Mouse (Mus musculus) cerebellum, postnatal 25 days (tissue): ENCODE data around the gene Asphd2.
"Not testable (repeated sequence)": the region's sequence is repeated elsewhere in the genome, so short reads cannot be mapped to it uniquely, and the experiment has no call there.

Experiments used
- DNase-seq, 2 experiments: peaks; one replicate each; pipeline ENCODE4 v3.0.0; 2021; ENCODE audit warnings: mixed read lengths in 2 of 2

The Asphd2 gene

GRCm38 (mm10) chr5:112394779-112395443, at the start of gene Asphd2:
Gene Asphd2, minus strand, starts transcription at chr5:112394866.
- DNase-seq, result peak; percentile 79 to 82

DNA sequence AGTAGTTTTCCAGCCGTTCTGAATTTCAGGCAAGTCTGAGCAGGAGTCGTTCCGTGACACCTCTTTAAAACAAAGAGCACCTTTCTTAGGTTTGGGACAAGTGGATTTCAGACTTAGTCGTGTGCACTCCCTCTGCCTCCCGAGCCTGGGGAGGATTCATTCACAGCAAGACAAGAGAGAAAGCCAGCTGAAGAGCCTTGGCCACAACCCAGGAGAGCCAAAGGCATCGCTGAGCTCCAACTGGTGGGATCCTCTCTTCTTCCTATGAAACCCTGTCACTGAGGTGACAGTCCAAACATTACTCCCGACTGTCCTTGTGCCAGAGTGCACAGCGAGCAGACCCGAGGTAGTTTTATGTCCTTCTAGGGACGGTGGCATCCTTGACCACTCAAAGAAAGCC, 43.9 kb upstream of the Asphd2 start:
- DNase-seq, result peak; percentile 44 to 54

DNA sequence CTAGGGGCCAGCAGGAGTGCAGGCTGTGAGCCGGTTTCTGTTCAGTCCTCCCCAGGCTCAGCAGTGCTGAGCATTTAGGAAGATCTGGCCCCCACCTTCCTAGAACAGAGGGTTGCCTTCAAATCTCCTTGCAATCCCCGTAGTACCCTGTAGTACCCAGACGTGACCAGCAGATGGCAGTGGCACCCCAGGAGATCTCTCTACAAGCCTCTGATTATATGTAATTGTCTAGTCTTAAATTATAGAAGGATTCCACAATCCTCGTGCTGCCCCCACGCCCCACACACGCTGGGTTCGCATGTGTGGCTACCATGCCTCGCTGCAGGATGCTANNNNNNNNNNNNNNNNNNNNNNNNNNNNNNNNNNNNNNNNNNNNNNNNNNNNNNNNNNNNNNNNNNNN, 38.3 kb upstream of the Asphd2 start:
- peak; percentile 89 to 90 for DNase-seq

DNA sequence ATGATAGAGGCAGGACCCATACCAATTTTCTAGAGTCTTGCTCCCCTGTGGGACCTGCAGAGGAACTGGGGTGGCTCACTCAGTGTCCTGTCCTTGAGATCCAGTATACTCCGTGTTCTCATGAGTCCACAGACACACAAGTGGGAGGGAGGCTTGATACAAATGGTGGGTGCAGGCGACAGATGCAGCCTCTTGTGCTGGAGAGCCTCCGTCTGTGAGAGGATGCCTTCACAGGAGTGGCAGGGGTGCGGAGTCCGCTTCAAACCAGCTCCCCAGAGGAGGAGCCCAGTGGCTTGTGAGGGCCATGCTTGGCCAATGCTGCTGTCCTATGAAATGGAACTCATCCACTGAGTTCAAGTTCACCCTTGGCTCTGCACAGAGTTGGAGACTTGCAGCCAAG, 37.4 kb upstream of the Asphd2 start:
- DNase-seq, result no peak

DNA sequence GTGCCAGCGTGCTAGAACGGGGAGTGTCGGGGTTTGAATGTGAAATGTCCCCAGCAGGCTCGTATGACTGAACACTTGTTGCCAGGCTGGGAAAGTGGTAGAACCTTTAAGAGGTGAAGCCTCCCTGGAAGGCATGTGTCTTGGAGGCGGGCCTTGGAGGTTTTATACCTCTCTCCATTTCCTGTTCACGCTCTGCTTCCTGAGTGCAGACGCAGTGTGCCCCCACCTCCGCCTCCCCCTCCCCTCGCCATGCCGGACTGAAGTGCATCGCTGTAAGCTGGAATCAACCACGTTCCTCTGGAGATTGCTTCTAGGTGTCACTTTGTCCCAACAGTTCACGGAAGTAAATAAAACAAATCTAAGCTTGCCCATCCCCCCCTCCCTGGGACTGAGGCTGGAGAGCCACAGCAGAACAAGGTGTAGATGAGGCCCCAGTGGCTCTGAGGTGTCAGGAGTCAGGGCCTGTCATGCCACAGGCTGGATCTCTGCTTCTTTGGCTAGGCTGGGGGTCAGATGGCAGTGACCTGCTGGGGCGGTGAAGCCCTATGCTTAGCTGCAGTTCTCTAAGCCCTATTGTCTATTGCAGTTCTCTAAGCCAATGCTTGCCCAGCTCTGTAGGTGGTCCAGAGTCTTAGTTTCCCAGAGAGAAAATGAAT, 36.6 kb upstream of the Asphd2 start:
- no peak for DNase-seq

DNA sequence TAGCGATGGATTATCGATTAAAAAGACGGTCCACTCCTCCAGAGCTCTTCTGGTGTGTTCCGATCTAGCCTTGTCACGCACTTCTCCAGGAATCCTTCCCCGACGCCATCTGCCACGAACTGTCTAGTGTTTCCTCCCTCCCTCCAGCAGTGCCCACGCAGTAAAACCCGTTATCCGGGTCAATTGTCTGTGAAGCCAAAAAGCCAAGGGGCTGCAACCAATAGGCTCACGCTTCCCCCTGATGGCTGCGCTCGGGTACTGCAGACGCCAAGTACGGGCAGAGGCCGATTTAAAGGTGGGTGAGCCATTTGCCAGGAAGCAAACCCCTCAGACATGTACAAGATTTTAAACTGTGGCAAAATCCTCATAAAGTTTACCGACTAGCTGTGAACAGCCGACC, 34.3 kb upstream of the Asphd2 start:
- DNase-seq, result peak; percentile 82 to 88

DNA sequence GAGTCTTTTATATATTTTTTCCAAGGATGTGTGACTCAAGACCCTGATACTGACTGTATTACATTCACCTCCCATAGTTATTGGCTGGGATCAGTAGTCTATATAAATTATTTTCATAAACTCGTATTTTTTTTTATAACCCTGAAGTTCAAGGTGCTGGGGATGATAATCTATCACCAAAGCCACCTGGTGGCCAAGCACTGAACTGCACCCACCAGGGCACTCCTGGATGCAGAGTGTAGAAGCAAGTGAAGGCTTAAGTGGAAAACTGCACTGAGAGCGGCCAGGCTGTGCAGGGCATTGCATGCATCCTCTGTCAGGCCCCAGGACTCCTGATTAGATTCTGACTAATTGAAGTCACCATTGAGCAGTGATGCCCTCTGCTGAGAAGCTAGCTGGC, 32.6 kb upstream of the Asphd2 start:
- DNase-seq, result peak; percentile 82 to 90

DNA sequence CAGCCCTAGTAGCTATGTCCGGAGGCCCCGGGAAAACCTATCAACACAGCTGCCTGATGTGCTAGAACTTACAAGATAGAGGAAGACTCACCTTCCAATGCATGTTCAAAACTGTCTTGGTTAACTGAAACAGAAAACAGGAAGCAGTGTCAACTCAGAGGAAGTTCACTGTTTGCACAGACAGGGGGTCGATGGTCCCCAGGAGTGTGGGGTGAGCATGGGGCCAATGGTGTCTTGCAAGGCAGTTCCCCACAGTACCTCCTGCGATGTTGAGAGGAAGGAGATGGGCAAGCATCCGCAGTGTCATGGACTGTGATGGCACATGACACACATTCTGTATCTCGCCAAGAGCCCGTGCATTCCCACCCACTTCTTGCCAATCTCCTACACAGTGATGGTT, 32.0 kb upstream of the Asphd2 start:
- no peak for DNase-seq

DNA sequence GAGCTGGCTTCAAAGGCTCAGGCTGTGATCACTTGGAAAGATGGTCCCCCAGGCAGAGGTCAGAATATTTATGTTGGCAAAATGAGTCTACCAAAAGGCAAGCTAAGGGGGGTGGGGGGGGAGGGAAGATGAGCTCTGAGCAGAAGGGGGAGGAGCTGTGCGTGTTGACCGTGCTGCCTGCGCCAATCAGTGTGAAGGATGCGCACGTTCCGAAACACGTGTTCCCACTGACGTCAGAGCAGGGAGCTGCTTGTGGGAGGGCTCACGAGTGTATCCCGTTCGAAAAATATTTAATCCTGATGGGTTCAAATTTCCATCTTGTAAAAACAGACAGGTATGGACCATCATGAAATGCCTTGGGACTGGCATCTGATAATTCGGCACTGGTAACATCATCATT, 24.9 kb upstream of the Asphd2 start:
- DNase-seq, result no peak

GRCm38 (mm10) chr5:112418023-112418422, 23.4 kb upstream of the Asphd2 start:
- DNase-seq, result peak; percentile 77 to 86

DNA sequence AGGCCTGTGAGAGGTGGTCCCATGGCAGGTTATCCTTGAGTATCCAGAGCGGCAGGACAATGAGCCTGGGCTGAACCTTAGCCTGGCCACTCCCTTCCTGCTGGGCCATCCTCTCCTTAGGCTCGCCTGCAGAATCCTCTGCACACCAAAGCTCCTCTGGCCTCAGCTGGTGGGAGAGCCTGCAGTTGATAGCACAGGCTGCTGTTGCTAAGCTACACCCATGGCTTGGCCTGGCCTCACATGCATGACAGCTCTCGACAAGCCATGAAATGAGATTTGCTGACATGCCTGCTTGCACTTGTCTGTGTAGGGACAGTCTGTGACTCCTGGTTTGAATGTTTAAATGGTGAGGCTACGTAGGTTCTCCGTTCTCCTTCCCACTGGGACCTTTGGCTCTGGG, 22.0 kb upstream of the Asphd2 start:
- DNase-seq, result no peak

DNA sequence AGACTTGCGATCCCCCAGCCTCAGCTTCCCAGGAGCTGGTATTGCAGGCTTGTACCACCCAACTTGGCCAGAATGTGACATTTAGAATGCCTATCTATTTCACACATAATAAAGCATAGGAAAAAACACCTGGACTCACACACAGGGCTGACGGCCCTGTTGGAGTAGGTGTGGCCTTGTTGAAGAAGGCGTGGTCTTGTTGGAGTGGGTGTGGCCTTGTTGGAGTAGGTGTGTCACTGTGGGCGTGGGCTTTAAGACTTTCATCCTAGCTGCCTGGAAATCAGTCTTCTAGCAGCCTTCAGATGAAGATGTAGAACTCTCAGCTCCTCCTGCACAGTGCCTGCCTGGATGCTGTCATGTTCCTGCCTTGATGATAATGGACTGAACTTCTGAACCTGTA, 18.1 kb upstream of the Asphd2 start:
- DNase-seq, result not testable (repeated sequence)

DNA sequence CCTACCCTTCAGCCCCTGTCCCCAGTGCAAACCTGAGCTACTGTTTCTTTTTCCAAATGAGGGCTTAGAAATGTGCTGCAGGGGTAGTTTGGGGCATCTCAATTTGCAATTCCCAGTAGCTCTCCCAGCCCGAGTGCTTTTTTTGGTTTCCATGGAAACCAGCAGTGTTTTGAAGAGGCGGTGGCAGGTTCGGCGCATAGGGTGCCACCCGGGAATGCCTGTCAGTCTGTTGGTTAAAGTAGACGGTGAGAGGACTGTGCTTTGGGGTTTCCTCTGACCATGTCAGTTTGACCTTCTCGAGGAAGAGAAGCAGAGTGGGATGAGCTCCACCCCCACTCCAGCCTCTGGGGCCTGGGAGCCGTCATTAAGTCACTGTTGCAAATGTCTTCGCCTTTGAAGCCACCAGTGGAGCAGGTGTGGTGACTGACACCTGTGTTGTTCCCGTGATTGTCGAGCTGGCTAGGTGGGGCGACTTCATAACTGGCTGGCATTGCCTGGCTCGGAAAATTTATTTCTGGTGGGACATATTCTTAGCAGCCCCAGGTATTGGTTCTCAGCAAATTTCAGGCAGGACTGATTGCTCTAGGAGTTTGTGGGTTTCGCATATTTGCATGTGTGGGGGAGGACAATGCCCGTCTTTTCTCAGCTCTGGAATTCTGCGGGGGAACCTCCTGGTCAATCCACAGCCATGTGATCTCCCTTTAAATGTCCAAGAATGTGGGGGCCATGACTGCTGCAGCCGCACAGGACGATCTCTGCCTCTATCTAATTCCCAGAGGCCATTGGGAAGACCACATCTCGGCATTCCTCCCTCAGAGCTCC, 17.1 kb upstream of the Asphd2 start:
- no peak for DNase-seq

DNA sequence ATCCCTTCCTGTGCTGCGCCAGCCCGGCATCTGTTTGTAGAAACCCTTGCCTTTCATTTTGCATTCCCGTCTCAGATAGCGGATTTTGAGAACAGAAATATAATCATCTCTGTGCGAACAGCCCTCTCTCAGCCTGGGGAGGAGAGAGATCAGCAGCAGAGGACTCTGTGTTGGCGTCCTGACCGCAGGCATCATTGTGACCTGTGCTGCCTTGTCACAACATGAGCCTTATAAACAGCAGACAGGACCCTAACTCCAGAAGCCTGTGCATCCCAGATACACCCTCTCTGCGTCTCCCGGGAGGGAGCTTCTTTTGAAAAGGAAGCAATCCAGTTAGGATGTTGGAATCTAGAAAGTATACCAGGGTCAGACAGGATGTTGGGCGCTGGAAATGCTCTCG, 16.4 kb upstream of the Asphd2 start:
- DNase-seq, result no peak

DNA sequence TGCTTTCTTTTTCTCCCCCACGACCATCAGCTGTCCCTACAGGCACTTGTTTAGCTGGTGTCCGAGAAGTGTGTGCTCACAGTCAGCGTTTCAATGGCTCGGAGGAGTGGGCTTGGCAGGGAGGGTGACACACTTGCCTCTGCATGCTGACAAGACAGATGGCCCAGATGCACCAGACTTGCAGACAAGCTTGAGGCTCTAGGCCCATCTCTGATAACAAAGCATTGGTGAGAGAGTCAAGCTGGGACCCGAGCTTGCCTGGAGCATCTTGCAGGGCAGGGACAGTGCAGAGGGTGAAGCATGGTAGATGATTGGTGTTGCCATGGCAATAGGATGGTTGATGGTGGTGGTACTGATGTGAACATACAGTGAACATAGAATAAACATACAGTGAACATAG, 14.6 kb upstream of the Asphd2 start:
- no peak for DNase-seq

- no peak for DNase-seq
These were observed 11.4 kb upstream of the Asphd2 start for GRCm38 (mm10) chr5:112406017-112406416.

DNA sequence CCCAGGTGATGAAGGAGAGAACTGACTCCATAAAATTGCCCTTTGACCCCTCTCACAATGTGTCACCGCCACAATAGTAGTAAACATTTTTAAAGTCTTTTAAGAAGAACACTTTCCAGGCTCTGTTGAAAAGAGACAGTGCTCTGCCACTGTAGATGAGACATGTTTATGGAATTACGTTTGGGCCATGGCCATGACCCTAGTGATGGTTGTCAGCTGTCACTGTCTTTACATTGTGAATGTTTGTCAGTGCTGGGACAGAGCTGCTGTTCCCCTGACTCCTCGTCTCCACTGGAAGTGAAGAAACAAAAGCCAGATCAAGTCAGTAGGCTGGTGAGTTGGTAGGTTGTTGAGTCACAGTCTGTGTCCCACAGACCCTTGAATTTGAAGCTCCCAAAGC, 7.8 kb upstream of the Asphd2 start:
- no peak for DNase-seq

GRCm38 (mm10) chr5:112399284-112399683, 4.6 kb upstream of the Asphd2 start:
- no peak for DNase-seq

GRCm38 (mm10) chr5:112396066-112396465, 1.4 kb upstream of the Asphd2 start:
- no peak for DNase-seq

DNA sequence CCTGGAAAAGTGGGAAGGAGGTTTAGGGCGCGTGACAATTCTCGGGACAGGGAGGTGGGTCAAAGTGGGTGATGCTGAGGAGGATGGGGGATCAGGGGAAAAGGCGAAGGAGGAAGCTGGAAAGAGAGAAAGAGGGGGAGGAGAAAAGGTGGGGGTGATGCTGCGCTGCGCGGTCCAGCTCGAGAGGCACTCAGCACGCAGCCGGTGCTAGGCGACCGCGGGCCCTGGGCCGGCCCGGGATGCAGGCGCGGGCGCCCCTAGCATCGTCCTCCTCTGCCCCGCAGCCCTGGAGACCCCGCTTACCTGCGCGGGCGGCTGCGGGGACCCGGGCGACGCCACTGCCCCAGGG, 277 bp downstream of the Asphd2 start:
- DNase-seq, result no peak

DNA sequence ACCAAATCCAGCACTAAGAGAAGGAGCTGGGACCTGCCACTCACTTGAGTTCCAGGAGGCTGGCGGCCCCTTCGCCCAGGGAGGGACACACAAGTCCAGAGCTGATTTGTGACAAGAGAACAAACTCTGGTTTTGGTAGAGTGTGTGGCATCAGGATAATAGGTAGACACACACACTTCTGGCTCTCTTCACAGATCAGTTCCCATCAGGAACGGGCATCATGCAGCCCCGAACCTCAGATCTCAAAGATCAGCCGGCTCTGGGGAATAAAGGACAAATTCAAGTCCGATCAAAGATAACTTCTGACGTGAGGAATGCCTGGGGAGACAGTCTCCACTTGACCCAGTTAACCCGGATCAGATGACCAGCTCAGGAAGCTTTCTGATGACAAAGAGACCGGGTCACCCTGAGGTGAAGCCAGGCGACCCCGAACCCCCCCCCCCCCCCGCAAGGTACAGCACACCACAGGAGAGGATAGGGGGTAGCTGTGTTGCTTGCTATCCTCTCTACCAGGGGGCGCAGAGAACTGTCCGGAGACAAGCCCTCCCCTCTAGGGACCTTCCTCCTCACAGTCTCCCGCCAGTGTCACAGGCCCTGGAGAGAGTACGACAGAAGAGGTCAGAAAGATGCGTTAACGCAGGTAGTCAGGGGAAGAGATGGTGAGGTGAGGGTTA, 788 bp downstream of the Asphd2 start:
- DNase-seq, result no peak

DNA sequence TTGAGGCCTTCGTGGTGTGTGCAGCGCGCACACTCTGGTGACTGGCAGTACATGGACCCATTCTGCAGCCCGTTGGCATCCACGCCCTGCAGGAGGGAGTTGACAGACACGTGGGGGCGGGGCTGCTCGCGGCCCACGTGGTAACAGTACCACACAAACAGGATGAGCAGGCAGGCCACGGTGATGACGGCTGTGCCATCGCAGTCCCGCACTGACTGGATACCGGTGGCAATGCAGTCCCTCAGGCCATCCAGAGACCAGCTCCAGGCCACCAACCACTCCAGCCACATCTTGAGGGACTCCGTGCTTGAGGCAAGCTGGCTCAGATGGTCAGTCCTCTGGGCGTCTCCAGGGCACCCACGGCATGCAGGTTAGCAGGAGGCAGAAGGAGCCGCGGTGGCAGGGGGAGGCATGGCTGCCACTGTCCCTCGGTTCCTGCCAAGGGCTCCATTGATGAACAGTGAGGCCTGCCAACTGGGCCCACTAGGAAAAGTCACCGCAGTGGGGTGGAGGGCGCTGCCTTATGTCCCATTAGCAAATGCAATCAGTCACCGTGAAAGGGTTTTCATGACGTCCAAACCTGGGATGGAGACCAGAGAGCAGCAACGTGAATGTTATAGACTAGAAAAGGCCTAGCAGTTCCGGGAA, 2.9 kb downstream of the Asphd2 start:
- peak; percentile 54 to 68 for DNase-seq

DNA sequence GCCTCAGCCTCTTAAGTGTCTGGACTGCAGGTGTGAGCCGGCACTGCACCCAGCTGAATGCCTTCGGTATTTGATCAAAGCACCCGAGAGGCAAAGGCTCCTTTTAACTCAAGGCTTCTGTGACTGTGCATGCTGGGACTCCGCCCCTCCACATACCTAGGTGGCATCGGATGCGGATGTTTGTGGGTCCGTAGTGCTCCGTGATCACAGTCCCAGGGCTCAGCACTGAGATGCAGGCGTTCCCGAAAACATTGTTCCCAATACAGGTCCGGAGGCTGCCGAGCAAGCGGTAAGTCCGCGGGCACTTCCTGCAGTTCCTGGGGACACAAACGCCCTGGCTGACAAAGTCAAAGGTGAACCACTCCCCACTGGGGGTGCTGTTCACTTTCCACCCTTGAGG, 3.7 kb downstream of the Asphd2 start:
- no peak for DNase-seq
